ENCODE assay signal across 7 mouse cellular contexts in the genomic region with DNA sequence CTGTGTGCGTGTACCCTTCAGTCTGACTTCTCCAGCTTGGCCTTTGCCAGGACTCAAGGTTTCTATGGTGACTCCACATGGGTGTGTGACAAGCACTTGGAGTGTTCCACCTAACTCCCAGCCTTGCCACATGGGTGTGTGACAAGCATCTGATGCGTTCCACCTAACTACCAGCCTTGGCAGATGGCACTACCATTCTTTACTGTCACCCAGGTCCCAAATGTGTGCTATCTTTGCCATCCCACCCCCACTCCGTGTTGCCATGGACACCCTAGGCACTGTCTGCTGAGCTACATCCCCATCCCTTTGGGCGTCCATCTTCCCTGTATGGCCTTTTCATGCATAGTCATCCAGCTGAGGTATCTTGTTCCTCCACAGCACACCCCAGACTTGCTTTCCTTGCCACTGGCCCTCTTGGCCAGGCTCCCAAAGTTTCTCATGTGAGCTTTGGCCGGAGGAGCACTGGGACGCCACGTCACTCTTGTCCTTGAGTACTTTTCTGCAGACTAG. TPM values are rescaled to one million over a fixed set of nuclear protein-coding genes. Genes with fewer than 3 reads are reported as not detected.
DNase-seq lines count a peak whose midpoint lies in the region; ATAC-seq and TF ChIP-seq lines count a peak whose summit lies in the region.

No protein-coding gene starts in this region.

- DNase-seq in adrenal gland, postnatal 36 days = peak; percentile 83 to 84
- DNase-seq in frontal cortex, adult 2 months (ENCODE audit: extremely low spot score in 1 of 2, low spot score in 1 of 2) = peak; percentile 59 to 64
- peak; percentile 34 to 65 for DNase-seq in left cerebral cortex, adult 18-20 months (ENCODE audit: low spot score in 2 of 2)

- no peak overlapping the region for H3K9ac ChIP-seq in intestine, embryonic 15.5 days
- no peak overlapping the region; the same call in 1 of the 2 replicates for H3K9ac ChIP-seq in intestine, postnatal 0 days (ENCODE audit: low read depth, low read length)
- H3K9ac ChIP-seq in midbrain, embryonic 16.5 days (ENCODE audit: low read depth, low read length) = no peak overlapping the region

- WGBS in intestine, embryonic 15.5 days = 82% methylated on average over 7 of the region's 7 CpGs
- 73% methylated on average over 7 of the region's 7 CpGs for WGBS in intestine, postnatal 0 days
- WGBS in midbrain, embryonic 16.5 days = 83% methylated on average over 7 of the region's 7 CpGs

- H3K27me3 ChIP-seq in intestine, embryonic 15.5 days (replicated peaks) = no peaks in the 10 kb centered on the region
- H3K27me3 ChIP-seq in intestine, postnatal 0 days (replicated peaks; ENCODE audit: control insufficient read depth, insufficient read depth, low read length) = no peaks in the 10 kb centered on the region
- no peaks in the 10 kb centered on the region for H3K27me3 ChIP-seq in midbrain, embryonic 16.5 days (ENCODE audit: control insufficient read depth, insufficient read depth, low read depth, low read length)

- peak overlapping the region; percentile 24; the same call in 1 of the 2 replicates for H3K27ac ChIP-seq in intestine, embryonic 15.5 days
- no peak overlapping the region for H3K27ac ChIP-seq in intestine, postnatal 0 days (ENCODE audit: low read depth, low read length)
- H3K27ac ChIP-seq in midbrain, embryonic 16.5 days (ENCODE audit: low read length) = no peak overlapping the region

- TF ChIP-seq CTCF in intestine, postnatal 0 days (IDR thresholded peaks at IDR 0.05; ENCODE audit: low read depth) = no peak

- H3K9me3 ChIP-seq in intestine, embryonic 15.5 days = no peaks in the 10 kb centered on the region
- H3K9me3 ChIP-seq in intestine, postnatal 0 days (ENCODE audit: control insufficient read depth) = no peaks in the 10 kb centered on the region
- no peaks in the 10 kb centered on the region for H3K9me3 ChIP-seq in midbrain, embryonic 16.5 days (replicated peaks; ENCODE audit: control insufficient read depth, low read length, poor library complexity, severe bottlenecking)

- no peak for ATAC-seq in intestine, embryonic 15.5 days
- ATAC-seq in intestine, postnatal 0 days = no peak
- ATAC-seq in activated CD4-positive, CD25-positive, alpha-beta regulatory T cell, adult 4 months = no peak
- no peak for ATAC-seq in midbrain, embryonic 16.5 days

- H3K4me3 ChIP-seq in intestine, embryonic 15.5 days (replicated peaks) = no peak overlapping the region
- H3K4me3 ChIP-seq in intestine, postnatal 0 days (ENCODE audit: low read depth, low read length) = no peak overlapping the region
- no peak overlapping the region for H3K4me3 ChIP-seq in midbrain, embryonic 16.5 days (ENCODE audit: low read depth, low read length)

- H3K4me1 ChIP-seq in intestine, embryonic 15.5 days (replicated peaks) = peaks cover 39% of the 10 kb centered on the region
- H3K4me1 ChIP-seq in intestine, postnatal 0 days (replicated peaks; ENCODE audit: control insufficient read depth, insufficient read depth, low read length) = peaks cover 9% of the 10 kb centered on the region; the same call in 1 of the 2 replicates
- no peaks in the 10 kb centered on the region for H3K4me1 ChIP-seq in midbrain, embryonic 16.5 days (ENCODE audit: control insufficient read depth, insufficient read depth, low read length)

- H3K4me2 ChIP-seq in intestine, embryonic 15.5 days (replicated peaks) = no peak overlapping the region
- H3K4me2 ChIP-seq in intestine, postnatal 0 days (replicated peaks; ENCODE audit: low read depth) = no peak overlapping the region
- H3K4me2 ChIP-seq in midbrain, embryonic 16.5 days (ENCODE audit: low read length) = no peak overlapping the region

- H3K36me3 ChIP-seq in intestine, embryonic 15.5 days = 0 out of 2 replicates have a peak, but pooled peaks cover 6% of the 10 kb centered on the region
- 0 out of 2 replicates have a peak, but pooled peaks cover 9% of the 10 kb centered on the region for H3K36me3 ChIP-seq in intestine, postnatal 0 days (ENCODE audit: control insufficient read depth, insufficient read depth)
- no peaks in the 10 kb centered on the region for H3K36me3 ChIP-seq in midbrain, embryonic 16.5 days (ENCODE audit: control insufficient read depth, insufficient read depth, low read length)

RNA-seq across cellular contexts. Expression of a gene that starts 23.5 kb away (rescaled TPM):
- 6.8 and 7.1 TPM in 2 replicates for polyA plus RNA-seq in intestine, embryonic 15.5 days (2015; fragmentation: Nextera tagmentation; extraction: Ambion mirVana)
- 5.6 and 5.7 TPM in 2 replicates for polyA plus RNA-seq in intestine, postnatal 0 days (2015; fragmentation: Nextera tagmentation; extraction: Ambion mirVana)
- 10 to 100 TPM; 32.0 to 38.0 TPM for total RNA-seq in adrenal gland, postnatal 36 days (2021)
- polyA plus RNA-seq in frontal cortex, adult 2 months (2012; rRNA removed) = 41.5 and 42.5 TPM in 2 replicates
- total RNA-seq in left cerebral cortex, adult 18-20 months (2021) = 100 to 1,000 TPM in 1 of 2 experiments, 10 to 100 TPM in 1; 99.8 to 122 TPM
- polyA plus RNA-seq in activated CD4-positive, CD25-positive, alpha-beta regulatory T cell, adult 4 months (2017; shearing (Covaris generic)) = 1 to 10 TPM; 2.1 to 3.4 TPM
- 4.8 and 6.1 TPM in 2 replicates for polyA plus RNA-seq in midbrain, embryonic 16.5 days (2015; fragmentation: Nextera tagmentation; extraction: Ambion mirVana)
